Mouse (Mus musculus) liver, adult 2 months (tissue): ENCODE measurements around the gene 1700113H08Rik.

Experiments used
- CTCF ChIP-seq: fragments of 200-500 bp; IDR thresholded peaks from 2 replicates; pipeline ENCODE4 v1.5.1; 2011; ENCODE audit warnings: low read depth, low read length, control low read depth
- POLR2A ChIP-seq: fragments of 200-500 bp; IDR thresholded peaks from 2 replicates; pipeline ENCODE4 v1.6.1; 2011; ENCODE audit warnings: low read length, control low read depth; ENCODE audit not compliant: insufficient read depth; ENCODE audit errors: extremely low read depth

DNA sequence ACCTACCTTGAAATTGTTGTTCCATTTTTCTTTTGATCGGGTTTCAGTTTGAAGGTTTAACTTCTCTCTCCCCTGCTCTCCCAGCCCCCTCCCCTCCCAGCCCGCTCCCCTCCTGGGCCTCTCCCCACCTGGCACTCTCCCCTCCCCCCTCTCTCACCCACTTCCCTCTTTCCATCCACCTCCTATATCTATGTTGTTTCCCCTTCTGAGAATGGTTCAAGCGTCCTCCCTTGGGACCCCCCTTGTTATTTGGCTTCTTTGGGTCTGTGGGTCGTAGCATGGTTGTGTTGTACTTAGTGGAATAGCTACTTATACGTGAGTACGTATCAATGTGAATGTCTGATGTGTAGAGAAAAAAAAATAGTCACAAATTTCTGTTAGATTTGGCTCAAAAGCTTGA, 40.9 kb downstream of the 1700113H08Rik start:
- TF ChIP-seq CTCF = no peak
- no peak for TF ChIP-seq POLR2A
